Mouse (Mus musculus) lung, embryonic 16.5 days (tissue): ENCODE measurements around the gene Zfp385b. TPM values are rescaled to one million over a fixed set of nuclear protein-coding genes. Genes with fewer than 3 reads are reported as not detected.

ENCODE experiments used
- ATAC-seq: fragments of 200-750 bp; cut with Nextera tagmentation; 2 replicates; pipeline ENCODE4 v1.8.0; 2017; ENCODE audit warnings: low read depth, mild to moderate bottlenecking, moderate library complexity
- H3K27ac ChIP-seq: fragments of 300-500 bp; sonication (generic); 2 replicates; pipeline ENCODE4 v1.5.1; 2014; ENCODE audit warnings: mild to moderate bottlenecking, control low read depth, low read length
- H3K27me3 ChIP-seq: fragments of 300-500 bp; sonication (generic); 2 replicates; pipeline ENCODE4 v1.6.1; 2014; ENCODE audit warnings: low read depth, low read length, mixed read lengths; ENCODE audit not compliant: control insufficient read depth, insufficient read depth
- H3K36me3 ChIP-seq: fragments of 300-500 bp; sonication (generic); 2 replicates; pipeline ENCODE4 v1.6.1; 2014; ENCODE audit warnings: low read length; ENCODE audit not compliant: control insufficient read depth, insufficient read depth
- H3K4me1 ChIP-seq: fragments of 300-500 bp; sonication (generic); replicated peaks from 2 replicates; pipeline ENCODE4 v1.6.1; 2014; ENCODE audit warnings: low read length, mixed read lengths; ENCODE audit not compliant: control insufficient read depth, insufficient read depth
- H3K4me2 ChIP-seq: fragments of 300-500 bp; sonication (generic); 2 replicates; pipeline ENCODE4 v1.6.1; 2014; ENCODE audit warnings: low read depth, low read length, control low read depth
- H3K4me3 ChIP-seq: fragments of 300-500 bp; sonication (generic); 2 replicates; pipeline ENCODE4 v1.5.1; 2014; ENCODE audit warnings: mild to moderate bottlenecking, low read length, control low read depth
- H3K9ac ChIP-seq: fragments of 300-500 bp; sonication (generic); 2 replicates; pipeline ENCODE4 v1.6.1; 2014; ENCODE audit warnings: low read length, control low read depth
- H3K9me3 ChIP-seq: fragments of 300-500 bp; sonication (generic); 2 replicates; pipeline ENCODE4 v1.6.1; 2016; ENCODE audit warnings: low read length; ENCODE audit not compliant: control insufficient read depth
- WGBS: fragments of 180-500 bp; shearing (Covaris S2); extraction: QIAGEN DNeasy Blood & Tissue Kit; methylation state at CpG from one replicate; pipeline ENCODE4 v1.1.7; 2014; 5-methylcytosine and 5-hydroxymethylcytosine counted together
- polyA plus RNA-seq: library from polyadenylated mRNA; unstranded; fragments of >200 nt; fragmentation: Nextera tagmentation; extraction: Ambion mirVana; gene quantifications from 2 replicates; pipeline ENCODE4 v1.2.1, GENCODE M21; 2015

Zfp385b gene
- polyA plus RNA-seq, 1 experiment from 2014 or later = 7.0 TPM

- Histone ChIP-seq H3K27me3 (no peaks in the 10 kb centered on the region), H3K27ac (no peak overlapping the region), H3K4me1 (no peaks in the 10 kb centered on the region), H3K9me3 (no peaks in the 10 kb centered on the region), H3K4me3 (no peak overlapping the region), H3K4me2 (no peak overlapping the region), H3K9ac (no peak overlapping the region), H3K36me3 (no peaks in the 10 kb centered on the region)
- no peak for ATAC-seq
- 57% methylated on average over 4 of the region's 4 CpGs for WGBS
Observed at GRCm38 (mm10) chr2:77556938-77557337, 262.5 kb downstream of the Zfp385b start.

- H3K9me3 ChIP-seq = no peaks in the 10 kb centered on the region
- H3K27me3 ChIP-seq = no peaks in the 10 kb centered on the region
- H3K9ac ChIP-seq = no peak overlapping the region
- no peak overlapping the region for H3K4me2 ChIP-seq
- ATAC-seq = no peak
- H3K27ac ChIP-seq = no peak overlapping the region
- WGBS = 71% methylated on average over 7 of the region's 7 CpGs
- H3K4me1 ChIP-seq = no peaks in the 10 kb centered on the region
- H3K36me3 ChIP-seq = no peaks in the 10 kb centered on the region
- no peak overlapping the region for H3K4me3 ChIP-seq
Observed at GRCm38 (mm10) chr2:77555980-77556379, 263.5 kb downstream of the Zfp385b start.

- Histone ChIP-seq H3K27me3 (no peaks in the 10 kb centered on the region), H3K4me3 (no peak overlapping the region), H3K4me1 (no peaks in the 10 kb centered on the region), H3K9me3 (no peaks in the 10 kb centered on the region), H3K9ac (no peak overlapping the region), H3K36me3 (no peaks in the 10 kb centered on the region), H3K27ac (no peak overlapping the region), H3K4me2 (no peak overlapping the region)
- no peak for ATAC-seq
- 26% methylated on average over 8 of the region's 8 CpGs for WGBS
Observed at GRCm38 (mm10) chr2:77552675-77553074, 266.8 kb downstream of the Zfp385b start.

GRCm38 (mm10) chr2:77543388-77543787 lies 276.1 kb downstream of the Zfp385b start:
- ATAC-seq = no peak
- 14% methylated on average over 1 of the region's 1 CpGs for WGBS
- Histone ChIP-seq H3K27ac (peak overlapping the region; percentile 66), H3K9me3 (no peaks in the 10 kb centered on the region), H3K36me3 (no peaks in the 10 kb centered on the region), H3K4me1 (0 out of 2 replicates have a peak, but pooled peaks cover 3% of the 10 kb centered on the region), H3K4me2 (no peak overlapping the region), H3K4me3 (no peak overlapping the region), H3K27me3 (no peaks in the 10 kb centered on the region), H3K9ac (no peak overlapping the region)

- H3K36me3 ChIP-seq = no peaks in the 10 kb centered on the region
- no peaks in the 10 kb centered on the region for H3K9me3 ChIP-seq
- WGBS = 29% methylated on average over 2 of the region's 2 CpGs
- ATAC-seq = peak; percentile 89
- no peak overlapping the region for H3K9ac ChIP-seq
- 0 out of 2 replicates have a peak, but pooled peaks cover 3% of the 10 kb centered on the region for H3K4me1 ChIP-seq
- no peak overlapping the region for H3K4me2 ChIP-seq
- H3K4me3 ChIP-seq = no peak overlapping the region
- H3K27me3 ChIP-seq = no peaks in the 10 kb centered on the region
- peak overlapping the region; percentile 66 for H3K27ac ChIP-seq
Observed at GRCm38 (mm10) chr2:77542605-77543004, 276.8 kb downstream of the Zfp385b start.

- H3K4me3 ChIP-seq = no peak overlapping the region
- H3K4me1 ChIP-seq = 0 out of 2 replicates have a peak, but pooled peaks cover 3% of the 10 kb centered on the region
- H3K27me3 ChIP-seq = no peaks in the 10 kb centered on the region
- peak overlapping the region; percentile 28 for H3K27ac ChIP-seq
- H3K9me3 ChIP-seq = no peaks in the 10 kb centered on the region
- no peak for ATAC-seq
- H3K9ac ChIP-seq = no peak overlapping the region
- 78% methylated on average over 4 of the region's 4 CpGs for WGBS
- H3K4me2 ChIP-seq = no peak overlapping the region
- H3K36me3 ChIP-seq = no peaks in the 10 kb centered on the region
Observed at GRCm38 (mm10) chr2:77541681-77542080, 277.8 kb downstream of the Zfp385b start.

GRCm38 (mm10) chr2:77540860-77541259 lies 278.6 kb downstream of the Zfp385b start:
- peak overlapping the region; percentile 28 for H3K27ac ChIP-seq
- H3K4me3 ChIP-seq = no peak overlapping the region
- no peaks in the 10 kb centered on the region for H3K27me3 ChIP-seq
- no peak overlapping the region for H3K9ac ChIP-seq
- no peaks in the 10 kb centered on the region for H3K36me3 ChIP-seq
- H3K4me2 ChIP-seq = no peak overlapping the region
- 24% methylated on average over 3 of the region's 3 CpGs for WGBS
- ATAC-seq = 0 out of 2 replicates have a peak, but pooled peaks have one; percentile 51
- H3K9me3 ChIP-seq = no peaks in the 10 kb centered on the region
- 0 out of 2 replicates have a peak, but pooled peaks cover 3% of the 10 kb centered on the region for H3K4me1 ChIP-seq

GRCm38 (mm10) chr2:77536556-77536955 lies 282.9 kb downstream of the Zfp385b start:
- Histone ChIP-seq H3K27ac (no peak overlapping the region), H3K9me3 (no peaks in the 10 kb centered on the region), H3K9ac (no peak overlapping the region), H3K4me3 (no peak overlapping the region), H3K36me3 (no peaks in the 10 kb centered on the region), H3K4me2 (no peak overlapping the region), H3K4me1 (no peaks in the 10 kb centered on the region), H3K27me3 (no peaks in the 10 kb centered on the region)
- WGBS = 53% methylated on average over 3 of the region's 3 CpGs
- ATAC-seq = no peak

GRCm38 (mm10) chr2:77528079-77528752 lies 291.2 kb downstream of the Zfp385b start:
- Histone ChIP-seq H3K36me3 (no peaks in the 10 kb centered on the region), H3K4me3 (no peak overlapping the region), H3K27ac (no peak overlapping the region), H3K9me3 (no peaks in the 10 kb centered on the region), H3K4me1 (no peaks in the 10 kb centered on the region), H3K27me3 (no peaks in the 10 kb centered on the region), H3K4me2 (no peak overlapping the region), H3K9ac (no peak overlapping the region)
- WGBS = 78% methylated on average over 7 of the region's 7 CpGs
- ATAC-seq = no peak
